Mouse (Mus musculus): ENCODE data around the gene Uvrag.

GRCm38 (mm10) chr7:99141919-99142606, 1.1 kb upstream of the Uvrag start:
- TF ChIP-seq POLR2A (IDR thresholded peaks at IDR 0.05; ENCODE audit: low read depth, low read length) (no peak), CTCF (IDR thresholded peaks at IDR 0.05; ENCODE audit: extremely low read depth, insufficient read depth, insufficient read length, insufficient replicate concordance) (no peak)
